Mouse (Mus musculus) right cerebral cortex, postnatal 36 days (tissue): ENCODE measurements at regions not wholly inside any gene's neighbourhood (a gene's known extent, or its start where the extent isn't known, plus 50 kb on each side); places are given as distances from the start of the nearest gene placed in this dataset.
"Not testable (repeated sequence)": the region's sequence is repeated elsewhere in the genome, so short reads cannot be mapped to it uniquely, and the experiment has no call there.

Experiments
- DNase-seq, 2 experiments: peaks; one replicate each; pipeline ENCODE4 v3.0.0; 2022; ENCODE audit warnings: low spot score in 2 of 2, mixed read lengths in 1 of 2

DNA sequence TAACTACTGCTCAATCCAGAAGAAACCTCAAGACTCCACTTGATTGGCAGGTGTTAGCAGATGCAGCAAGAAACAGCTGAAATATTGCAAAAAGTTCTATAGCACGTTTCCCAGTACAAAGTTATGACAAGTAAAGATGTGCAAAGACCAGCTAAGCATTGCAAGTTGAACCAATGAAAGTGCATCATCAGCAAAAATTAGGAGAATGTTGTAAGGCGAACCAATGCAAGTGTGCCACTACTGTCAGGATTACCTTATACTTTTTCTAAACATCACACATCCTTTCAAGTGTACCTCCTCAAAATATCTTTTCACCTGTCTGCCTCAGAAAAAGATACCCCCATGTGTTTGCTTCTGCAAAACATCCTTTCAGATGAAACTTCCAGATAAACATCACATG lies 244.7 kb downstream of the Slco6d1 start:
- no peak for DNase-seq

DNA sequence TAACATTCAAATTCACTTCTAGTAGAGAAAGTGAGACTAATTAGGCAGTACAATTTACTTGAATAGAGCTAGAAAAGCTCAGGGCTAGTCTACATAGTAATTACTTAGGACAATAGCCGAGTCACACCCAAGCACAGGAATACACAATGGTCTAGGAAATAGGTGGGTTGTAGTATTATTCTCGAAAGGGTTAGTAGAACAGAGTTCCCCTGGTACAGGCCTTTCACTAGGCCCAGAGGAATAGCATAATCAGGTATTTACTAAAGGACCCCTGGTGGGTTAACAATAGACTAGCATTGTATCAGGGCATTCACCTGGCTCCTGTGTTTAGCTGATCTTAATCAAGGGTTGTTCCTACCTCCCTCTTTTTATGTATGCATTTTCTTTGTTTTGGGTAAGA lies 246.5 kb downstream of the Slco6d1 start:
- DNase-seq, result not testable (repeated sequence)

DNA sequence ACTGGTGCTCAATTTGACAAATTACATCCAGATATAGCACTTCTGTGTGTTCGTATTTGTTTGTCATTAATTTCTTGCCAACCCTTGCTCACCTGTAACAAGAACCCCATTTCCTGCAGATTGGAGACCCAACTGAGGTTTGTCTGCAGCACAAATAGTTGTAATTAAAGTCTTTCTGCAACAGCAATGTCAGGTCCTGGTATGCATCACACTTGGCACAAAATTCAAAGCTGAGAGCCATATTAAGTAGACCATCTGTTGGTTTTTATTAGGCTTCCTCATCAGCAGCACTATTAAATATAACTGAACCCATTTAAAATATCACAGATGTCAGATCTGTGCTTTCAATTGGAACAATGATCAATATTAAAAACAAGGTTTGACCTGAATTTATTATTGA lies 247.0 kb downstream of the Slco6d1 start:
- DNase-seq, result no peak

DNA sequence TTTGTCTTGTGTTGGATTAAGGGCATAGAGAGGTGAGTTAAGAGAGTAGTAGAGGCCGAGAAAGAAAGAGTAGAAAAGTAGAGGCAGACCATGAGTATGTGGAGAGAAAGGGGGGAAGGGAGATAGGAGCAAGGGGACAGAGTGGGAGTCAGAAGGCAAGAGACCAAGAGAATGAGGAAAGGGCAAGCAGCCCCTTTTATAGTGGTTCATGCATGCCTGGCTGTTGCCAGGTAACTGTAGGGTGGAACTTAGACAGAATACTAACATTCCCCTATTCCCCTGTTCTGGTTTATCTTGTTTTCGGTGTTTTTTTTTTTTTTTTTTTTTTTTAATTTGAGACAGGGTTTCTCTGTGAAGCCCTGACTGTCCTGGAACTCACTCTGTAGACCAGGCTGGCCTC lies 247.7 kb downstream of the Slco6d1 start:
- no peak for DNase-seq

DNA sequence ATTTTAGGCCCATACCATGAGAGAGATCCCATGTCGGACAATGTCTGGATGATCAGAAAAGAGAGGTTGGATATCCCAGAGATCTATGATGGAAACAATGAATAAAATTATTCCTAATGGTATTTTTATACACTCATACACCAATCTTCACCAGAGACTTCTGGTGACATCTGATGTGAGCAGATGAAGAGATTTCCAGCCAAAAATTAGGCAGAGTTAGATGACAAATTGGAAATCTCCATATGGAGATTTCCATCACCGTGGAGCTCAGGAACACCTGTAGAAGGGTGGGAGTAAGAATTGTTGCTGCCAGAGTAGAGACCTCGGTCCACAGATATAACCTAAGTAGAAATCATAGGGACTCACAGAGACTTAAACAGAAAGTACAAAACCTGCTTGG lies 257.8 kb downstream of the Slco6d1 start:
- DNase-seq, result no peak

DNA sequence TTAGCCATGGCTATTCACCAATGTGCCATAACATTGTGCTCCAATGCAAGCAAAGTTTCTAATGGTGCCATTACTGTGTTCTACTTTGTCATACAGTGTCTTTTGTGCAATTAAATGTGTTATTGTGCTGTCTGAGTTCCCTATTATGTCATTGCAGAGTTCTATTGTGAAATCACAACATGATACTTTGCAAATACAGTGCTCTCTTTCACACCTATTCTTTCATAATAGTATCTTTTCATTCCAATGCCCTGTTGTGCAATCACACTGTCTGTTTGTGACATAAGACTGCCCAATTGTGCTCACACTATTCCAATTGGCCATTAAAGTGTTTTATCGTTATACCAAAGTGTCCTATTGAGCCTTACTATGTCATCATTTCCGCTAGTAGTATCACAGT lies 292.9 kb downstream of the Slco6d1 start:
- no peak for DNase-seq

DNA sequence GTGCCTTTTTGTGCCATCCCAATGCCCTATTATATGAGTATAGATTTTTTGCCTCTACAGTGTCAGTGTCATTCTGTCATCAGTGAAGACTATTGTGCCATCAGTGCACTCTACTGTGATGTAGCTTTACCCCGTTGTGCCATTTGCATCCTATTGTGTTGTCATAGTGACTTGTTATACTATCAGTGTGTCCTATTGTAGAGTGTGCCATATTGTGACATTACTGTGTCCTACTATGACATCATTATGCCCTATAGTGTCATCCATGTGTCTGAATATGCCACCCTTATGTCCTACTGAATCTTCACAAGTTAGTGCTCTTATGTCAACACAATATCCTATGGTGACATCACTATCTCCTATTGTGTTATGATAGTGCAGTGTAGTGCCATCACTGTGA lies 293.4 kb downstream of the Slco6d1 start:
- no peak for DNase-seq

DNA sequence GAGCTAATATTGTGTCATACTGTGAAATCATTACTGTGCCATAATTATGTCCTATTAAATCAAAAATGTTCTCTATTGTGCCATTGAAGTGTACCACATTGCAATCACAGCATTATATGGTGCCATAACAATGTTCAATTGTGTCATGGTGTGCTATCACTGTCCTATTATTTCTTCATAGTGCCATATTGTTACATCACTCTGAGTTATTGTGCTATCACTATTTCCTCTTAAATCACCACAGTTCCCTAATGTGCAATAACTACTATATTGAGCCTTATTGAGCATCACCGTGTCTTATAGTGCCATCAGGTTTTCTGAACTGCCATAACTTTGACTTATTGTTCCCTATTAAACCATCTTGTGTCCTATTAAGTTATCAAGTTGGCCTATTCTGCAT lies 299.7 kb downstream of the Slco6d1 start:
- DNase-seq, result no peak

DNA sequence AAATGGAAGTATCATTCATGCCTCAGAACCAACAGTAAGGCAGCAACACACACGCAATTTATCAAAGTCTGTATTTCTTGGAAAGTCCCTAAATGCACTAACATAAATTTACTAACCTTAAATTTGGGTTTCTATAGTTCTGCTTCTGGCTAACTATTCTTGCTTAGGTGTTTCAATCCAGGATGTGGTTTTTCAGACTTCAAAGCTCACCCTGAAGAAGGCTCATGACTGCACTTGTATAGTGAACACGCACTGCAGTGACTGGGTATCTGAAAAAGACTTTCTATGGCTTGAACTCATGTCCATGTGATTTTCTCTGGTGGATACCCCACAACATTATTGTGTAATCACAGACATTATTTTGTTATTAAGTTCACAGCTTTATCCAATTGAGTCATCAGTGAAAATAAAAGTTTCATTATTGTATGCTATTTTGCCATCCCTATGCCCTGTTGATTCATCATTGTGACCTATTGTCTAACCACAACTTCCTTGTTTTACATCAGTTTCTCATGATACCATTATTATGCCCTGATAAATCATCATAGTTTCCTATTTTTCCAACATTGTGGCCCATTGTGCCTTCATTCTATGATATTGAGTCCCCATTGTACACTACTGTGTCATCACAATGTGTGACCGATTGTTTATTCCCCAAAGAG lies 306.6 kb downstream of the Slco6d1 start:
- DNase-seq, result no peak

DNA sequence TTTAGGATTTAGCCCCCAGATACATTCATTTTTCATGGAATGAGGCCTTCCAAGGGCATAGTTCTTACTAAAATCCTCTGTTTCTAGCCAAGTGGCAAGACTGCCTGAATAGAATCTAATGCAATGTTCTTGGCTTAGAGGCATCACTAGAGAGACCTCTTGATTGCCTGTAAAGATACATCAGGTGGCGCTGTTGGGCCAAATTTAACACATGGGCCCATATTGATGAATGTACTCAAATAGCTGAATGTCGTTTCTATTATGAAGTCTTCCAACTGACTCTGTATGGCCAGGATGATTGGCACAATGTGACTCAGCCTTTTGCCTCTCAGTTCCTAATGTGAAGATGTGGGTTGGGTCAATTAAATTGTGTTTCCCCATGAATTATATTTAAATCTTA lies 328.0 kb downstream of the Slco6d1 start:
- DNase-seq, result peak; percentile 25 to 34

DNA sequence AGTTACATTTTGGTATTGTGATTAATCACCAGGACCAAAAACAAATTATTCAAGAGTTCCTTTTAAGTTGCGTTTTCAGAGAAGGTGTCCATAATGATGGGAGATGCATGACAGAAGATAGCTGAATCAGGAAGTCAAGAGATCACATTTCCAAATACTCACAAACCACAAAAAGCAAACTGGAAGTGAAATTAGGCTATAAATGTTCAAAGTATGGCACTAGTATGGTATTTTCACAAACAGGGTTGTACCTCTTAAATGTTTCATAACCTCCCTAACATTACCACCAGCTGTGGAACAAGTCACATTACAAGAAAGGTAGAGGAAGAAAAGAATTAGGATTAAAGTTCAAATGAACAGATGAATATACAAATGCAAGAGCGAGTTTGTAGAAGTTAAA lies 367.6 kb downstream of the Slco6d1 start:
- DNase-seq, result no peak

DNA sequence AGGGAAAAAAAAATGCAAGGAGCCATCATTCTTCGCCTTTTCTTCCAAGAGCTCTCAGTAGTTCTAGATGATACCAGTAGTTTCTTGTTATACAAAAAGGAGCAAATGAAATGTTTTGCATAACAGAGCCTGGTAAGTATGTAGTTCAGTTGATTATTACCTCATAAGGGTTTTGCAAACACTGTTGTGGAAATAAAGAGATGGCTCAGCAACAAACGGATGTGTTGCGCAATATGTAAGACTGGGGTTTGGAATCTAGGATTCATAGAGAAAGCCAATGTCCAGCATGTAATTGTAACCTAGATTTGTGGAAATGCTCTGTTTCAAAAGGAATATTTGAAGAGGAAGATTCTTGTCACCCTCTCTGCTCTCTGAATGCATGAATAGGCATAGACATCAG lies 372.4 kb downstream of the Slco6d1 start:
- DNase-seq, result no peak

DNA sequence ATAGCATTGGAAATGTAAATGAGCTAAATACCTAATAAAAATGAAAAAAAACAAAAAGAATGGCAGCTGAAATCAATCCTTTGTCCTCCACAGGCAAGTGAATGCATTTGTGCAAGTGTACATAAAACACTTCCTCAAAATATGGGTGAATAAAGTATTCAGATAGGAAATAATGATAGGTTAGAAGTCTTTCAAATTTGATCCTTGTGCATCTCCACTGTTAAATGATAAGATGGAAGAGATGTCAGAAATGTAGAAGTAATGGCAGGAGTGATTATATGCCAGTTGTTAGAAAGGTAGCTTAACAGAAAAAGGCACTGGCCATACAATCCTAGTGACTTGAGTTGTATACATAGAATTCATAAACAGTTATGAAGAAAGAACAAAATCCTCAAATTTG lies 391.6 kb downstream of the Slco6d1 start:
- DNase-seq, result no peak

DNA sequence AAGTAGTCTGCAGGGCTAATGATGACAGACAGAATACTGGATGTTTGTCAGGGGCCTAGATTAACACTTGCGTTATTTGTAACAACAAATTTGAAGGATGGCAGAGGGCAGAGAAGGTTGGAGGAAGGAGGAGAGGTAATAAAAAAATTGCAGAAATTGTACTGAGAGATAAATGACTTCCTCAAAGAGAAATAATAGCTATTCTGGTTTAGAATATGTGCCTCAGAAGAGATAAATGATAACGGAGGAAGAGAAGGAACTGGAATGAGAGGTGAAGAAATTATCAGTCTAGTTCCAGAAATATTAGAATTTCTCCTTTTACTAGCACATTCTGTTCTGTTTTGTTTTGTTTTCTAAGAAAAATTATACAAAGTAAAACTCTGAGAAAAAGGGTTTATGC lies 393.1 kb downstream of the Slco6d1 start:
- DNase-seq, result no peak

DNA sequence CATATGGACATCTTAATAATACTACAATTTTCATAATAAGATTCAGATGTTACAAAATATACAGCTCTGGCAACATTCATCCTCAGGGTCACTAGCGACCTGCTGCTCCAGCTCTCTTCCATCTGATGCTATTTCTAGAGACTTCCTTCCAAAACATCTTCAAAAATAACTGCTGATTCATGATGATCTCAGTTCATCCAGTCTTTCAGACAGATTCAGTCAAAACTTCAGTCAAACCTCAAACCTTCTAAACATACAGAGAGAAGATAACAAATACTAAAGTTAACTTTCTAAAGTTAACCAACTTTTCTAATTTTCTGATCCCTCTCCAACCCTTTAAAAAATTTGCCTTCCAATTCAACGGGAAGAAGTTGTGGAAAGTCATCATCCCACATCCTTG lies 397.2 kb downstream of the Slco6d1 start:
- DNase-seq, result no peak

DNA sequence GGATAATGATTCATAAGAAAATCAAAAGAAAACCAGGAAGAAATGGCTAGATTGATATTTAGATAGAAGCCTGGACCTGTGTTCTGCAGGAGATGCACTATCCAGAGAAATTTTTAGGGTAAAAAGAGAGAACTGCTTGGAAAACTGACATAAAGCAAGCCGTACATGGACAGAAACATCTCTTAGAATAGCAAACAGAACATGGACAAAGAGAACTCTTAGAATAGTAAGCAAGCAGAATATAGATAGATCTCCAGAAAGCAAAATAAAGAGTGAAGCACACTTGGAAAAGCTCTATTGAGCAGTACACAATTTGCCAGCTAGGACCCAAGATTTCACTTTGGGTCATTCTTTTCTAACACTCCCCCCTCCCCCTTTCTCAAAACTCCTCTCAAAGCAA lies 439.3 kb downstream of the Slco6d1 start:
- DNase-seq, result no peak

DNA sequence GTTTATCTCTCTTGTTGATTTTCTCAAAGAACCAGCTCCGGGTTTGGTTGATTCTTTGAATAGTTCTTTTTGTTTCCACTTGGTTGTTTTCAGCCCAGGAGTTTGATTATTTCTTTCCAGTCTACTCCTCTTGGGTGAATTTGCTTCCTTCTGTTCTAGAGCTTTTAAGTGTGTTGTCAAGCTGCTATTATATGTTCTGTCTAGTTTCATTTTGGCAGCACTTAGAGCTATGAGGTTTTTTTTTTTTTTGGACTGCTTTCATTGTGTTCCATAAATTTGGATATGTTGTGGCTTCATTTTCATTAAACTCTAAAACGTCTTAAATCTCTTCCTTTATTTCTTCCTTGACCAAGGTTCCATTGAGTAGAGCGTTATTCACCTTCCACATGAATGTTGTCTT lies 485.3 kb downstream of the Slco6d1 start:
- DNase-seq, result no peak

DNA sequence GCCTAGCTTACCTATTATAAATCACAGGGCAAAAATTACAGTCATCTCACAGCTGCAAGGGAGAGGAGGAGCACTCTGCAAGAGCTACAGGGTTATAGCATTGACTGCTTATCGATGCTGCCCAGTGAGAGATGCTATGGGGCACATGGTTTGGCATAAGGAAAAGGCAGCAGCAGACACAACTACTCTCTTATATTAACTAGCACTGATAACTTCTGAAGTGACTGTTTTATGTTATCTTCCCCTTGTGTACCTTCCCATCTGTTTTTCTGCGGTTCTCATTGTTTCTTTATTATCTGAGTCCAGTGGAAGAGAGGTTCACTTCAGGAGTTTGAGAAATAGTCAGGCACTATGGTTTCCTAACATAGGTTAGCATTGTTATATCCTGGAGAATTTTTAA lies 502.1 kb downstream of the Slco6d1 start:
- DNase-seq, result no peak

DNA sequence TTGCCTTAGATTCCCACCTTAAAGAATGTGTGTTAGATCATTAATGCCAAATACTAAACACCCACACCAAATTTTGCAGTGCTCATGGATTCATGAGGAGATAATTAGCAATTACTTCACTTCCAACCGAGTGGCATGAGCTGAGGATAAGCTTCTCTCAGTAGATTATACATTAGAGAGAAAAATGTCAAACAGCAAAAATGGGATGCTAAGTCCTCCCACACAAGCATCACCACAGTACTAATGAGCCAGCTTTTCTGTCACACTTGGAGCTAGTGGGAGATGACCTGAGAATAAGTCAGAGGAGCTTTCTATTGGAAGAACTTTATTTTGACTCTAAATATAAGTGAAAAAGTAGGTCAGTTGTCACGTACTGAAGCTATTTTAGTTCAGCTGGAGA lies 504.0 kb downstream of the Slco6d1 start:
- DNase-seq, result peak; percentile 2 to 55

DNA sequence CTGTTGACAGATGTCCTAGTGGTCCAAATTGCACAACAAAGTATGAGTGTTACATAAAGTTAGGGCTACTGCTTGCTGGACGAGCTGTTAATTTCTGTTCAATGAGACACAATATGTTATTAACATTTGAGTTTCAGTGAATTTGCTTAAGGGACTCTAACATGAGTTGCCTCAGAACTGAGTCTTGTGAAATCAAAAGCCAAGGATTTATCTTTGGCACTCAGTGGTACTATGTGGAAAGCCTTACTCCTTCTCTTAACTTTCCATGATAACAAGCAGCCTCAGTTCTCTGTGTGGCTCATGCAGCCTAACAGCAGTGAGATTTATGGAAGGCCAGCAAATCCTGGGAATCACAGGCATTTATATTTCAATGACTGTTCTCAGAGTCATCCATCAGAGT lies 510.0 kb downstream of the Slco6d1 start:
- no peak for DNase-seq

DNA sequence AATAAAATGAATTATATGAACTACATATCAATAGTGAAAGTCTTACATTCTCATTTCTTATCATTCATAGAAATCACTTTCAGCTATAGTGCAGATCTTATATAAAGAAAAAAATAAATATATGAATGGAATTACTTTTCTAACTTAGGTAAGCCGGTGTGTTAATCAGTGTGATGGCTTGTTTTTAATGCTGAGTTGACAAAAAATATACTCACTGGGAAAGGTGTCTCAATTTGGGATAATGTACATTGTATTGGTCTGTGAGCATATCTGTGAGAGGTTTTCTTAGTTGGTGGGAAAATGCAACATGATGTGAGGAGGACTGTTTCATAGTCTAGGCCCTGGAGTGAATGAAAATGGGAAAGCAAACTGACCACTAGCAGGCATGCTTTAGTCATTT lies 511.3 kb downstream of the Slco6d1 start:
- DNase-seq, result no peak

DNA sequence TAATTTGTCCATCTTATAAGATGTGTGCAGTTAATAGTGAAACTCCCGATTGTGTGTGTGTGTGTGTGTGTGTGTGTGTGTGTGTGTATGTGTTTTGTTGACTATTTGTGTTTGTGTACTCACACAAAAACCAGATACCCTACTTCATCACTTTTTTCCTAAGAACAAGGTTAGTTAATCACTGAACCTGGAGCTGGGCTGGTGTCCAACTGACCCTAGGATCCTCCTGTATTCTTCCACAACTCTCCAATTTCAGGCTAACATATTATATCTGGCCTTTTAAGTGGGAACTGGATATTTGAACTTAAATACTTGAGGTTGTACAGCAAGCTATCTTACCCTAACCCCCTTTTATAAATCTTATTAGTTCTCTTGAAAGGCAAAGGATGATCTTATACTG lies 556.8 kb downstream of the Slco6d1 start:
- DNase-seq, result no peak
